Mouse (Mus musculus): ENCODE data around the gene Gmeb1.
"Not testable (repeated sequence)": the region's sequence is repeated elsewhere in the genome, so short reads cannot be mapped to it uniquely, and the experiment has no call there.

DNA sequence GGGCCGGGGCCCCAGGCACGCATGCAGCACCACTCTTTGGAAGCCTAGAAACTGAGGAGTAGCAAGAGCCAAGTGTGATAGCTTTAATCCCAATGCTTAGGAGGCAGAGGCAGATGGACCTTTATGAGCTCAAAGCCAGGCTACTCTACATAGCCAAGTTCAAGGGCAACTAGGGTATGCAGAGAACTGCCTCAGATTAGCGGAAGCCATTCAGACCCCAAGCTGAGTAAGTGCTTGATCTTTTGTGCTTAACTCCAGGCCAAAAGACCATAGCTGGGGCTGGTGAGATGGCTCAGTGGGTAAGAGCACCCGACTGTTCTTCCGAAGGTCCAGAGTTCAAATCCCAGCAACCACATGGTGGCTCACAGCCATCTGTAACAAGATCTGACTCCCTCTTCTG, 39.4 kb downstream of the Gmeb1 start:
- TF ChIP-seq TAL1, GATA1 (IDR thresholded peaks at IDR 0.05; ENCODE audit: low read length): not testable (repeated sequence)
